Mouse (Mus musculus) forebrain, embryonic 10.5 days (tissue): ENCODE measurements around the gene Ptprb. TPM values are rescaled to one million over a fixed set of nuclear protein-coding genes. Genes with fewer than 3 reads are reported as not detected.

Source experiments
- DNase-seq: peaks from one replicate; pipeline ENCODE4 v3.0.0-alpha.2; 2017; ENCODE audit warnings: low spot score; ENCODE audit errors: extremely low spot score
- H3K27ac ChIP-seq: fragments of 300-500 bp; sonication (generic); 2 replicates; pipeline ENCODE4 v1.5.1; 2016; ENCODE audit warnings: mild to moderate bottlenecking
- H3K27me3 ChIP-seq: fragments of 300-500 bp; sonication (generic); 2 replicates; pipeline ENCODE4 v1.6.1; 2016; ENCODE audit warnings: mild to moderate bottlenecking; ENCODE audit not compliant: poor library complexity, severe bottlenecking
- H3K36me3 ChIP-seq: fragments of 300-500 bp; sonication (generic); replicated peaks from 2 replicates; pipeline ENCODE4 v1.6.1; 2016; ENCODE audit warnings: mild to moderate bottlenecking, moderate library complexity
- H3K4me1 ChIP-seq: fragments of 300-500 bp; sonication (generic); 2 replicates; pipeline ENCODE4 v1.6.1; 2016
- H3K4me3 ChIP-seq: fragments of 300-500 bp; sonication (generic); 2 replicates; pipeline ENCODE4 v1.5.1; 2016; ENCODE audit warnings: mild to moderate bottlenecking, moderate library complexity
- H3K9me3 ChIP-seq: fragments of 300-500 bp; sonication (generic); 2 replicates; pipeline ENCODE4 v1.6.1; 2016; ENCODE audit warnings: mild to moderate bottlenecking, moderate library complexity
- WGBS: fragments of 180-500 bp; shearing (Covaris S2); methylation state at CpG from one replicate; pipeline ENCODE4 v1.1.7; 2016; 5-methylcytosine and 5-hydroxymethylcytosine counted together
- polyA plus RNA-seq: library from polyadenylated mRNA; unstranded; fragments of >200 nt; fragmentation: Nextera tagmentation; extraction: Ambion mirVana; gene quantifications from 2 replicates; pipeline ENCODE4 v1.2.1, GENCODE M21; 2016

Gene Ptprb
- polyA plus RNA-seq, 1 experiment from 2014 or later, result 2.1 TPM

- Histone ChIP-seq H3K27me3 (no peaks in the 10 kb centered on the region), H3K4me3 (no peak overlapping the region), H3K27ac (no peak overlapping the region), H3K9me3 (0 out of 2 replicates have a peak, but pooled peaks cover 7% of the 10 kb centered on the region), H3K36me3 (no peaks in the 10 kb centered on the region), H3K4me1 (peaks cover 9% of the 10 kb centered on the region; the same call in 1 of the 2 replicates)
- 88% methylated on average over 6 of the region's 6 CpGs for WGBS
- DNase-seq, result no peak
Measured at GRCm38 (mm10) chr10:116420976-116421375, 145.7 kb downstream of the Ptprb start.

DNA sequence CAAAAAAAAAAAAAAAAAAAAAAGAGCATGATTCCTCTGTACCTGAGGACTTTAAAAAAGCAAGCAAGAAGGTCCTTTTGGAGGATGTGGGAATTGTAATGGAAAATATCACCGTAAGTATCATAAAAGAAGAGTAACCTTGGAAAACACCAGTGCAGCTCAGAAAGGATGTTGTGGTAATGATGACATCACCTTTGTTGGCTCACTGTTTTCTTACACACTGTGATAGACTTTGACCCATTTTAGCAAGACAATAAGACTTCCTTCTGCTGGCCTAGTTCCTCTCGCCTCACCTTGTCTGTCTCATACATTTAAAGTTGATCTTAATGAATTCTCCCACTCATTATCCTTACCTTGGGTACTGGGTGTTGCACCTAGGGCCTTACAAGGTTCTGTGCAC is 147.2 kb downstream of the Ptprb start:
- DNase-seq, result no peak
- peaks cover 2% of the 10 kb centered on the region for H3K36me3 ChIP-seq
- no peak overlapping the region for H3K27ac ChIP-seq
- WGBS, result 92% methylated on average over 2 of the region's 2 CpGs
- no peaks in the 10 kb centered on the region for H3K27me3 ChIP-seq
- no peaks in the 10 kb centered on the region; the same call in 1 of the 2 replicates for H3K4me1 ChIP-seq
- no peak overlapping the region for H3K4me3 ChIP-seq
- 0 out of 2 replicates have a peak, but pooled peaks cover 7% of the 10 kb centered on the region for H3K9me3 ChIP-seq

- 86% methylated on average over 6 of the region's 6 CpGs for WGBS
- H3K27ac ChIP-seq, result no peak overlapping the region
- H3K27me3 ChIP-seq, result no peaks in the 10 kb centered on the region
- peaks cover 7% of the 10 kb centered on the region; the same call in 1 of the 2 replicates for H3K9me3 ChIP-seq
- peaks cover 6% of the 10 kb centered on the region for H3K36me3 ChIP-seq
- H3K4me1 ChIP-seq, result no peaks in the 10 kb centered on the region; the same call in none of the 2 replicates
- no peak overlapping the region for H3K4me3 ChIP-seq
- no peak for DNase-seq
Measured at GRCm38 (mm10) chr10:116424921-116425320, 149.6 kb downstream of the Ptprb start.

- Histone ChIP-seq H3K4me1 (no peaks in the 10 kb centered on the region; the same call in 1 of the 2 replicates), H3K27ac (no peak overlapping the region), H3K4me3 (no peak overlapping the region), H3K36me3 (peaks cover 6% of the 10 kb centered on the region), H3K9me3 (peaks cover 7% of the 10 kb centered on the region; the same call in 1 of the 2 replicates), H3K27me3 (no peaks in the 10 kb centered on the region)
- 88% methylated on average over 7 of the region's 7 CpGs for WGBS
- DNase-seq, result no peak
Measured at GRCm38 (mm10) chr10:116426176-116426575, 150.9 kb downstream of the Ptprb start.

- Histone ChIP-seq H3K9me3 (peaks cover 7% of the 10 kb centered on the region; the same call in 1 of the 2 replicates), H3K4me3 (no peak overlapping the region), H3K4me1 (no peaks in the 10 kb centered on the region; the same call in 1 of the 2 replicates), H3K27ac (no peak overlapping the region), H3K27me3 (no peaks in the 10 kb centered on the region), H3K36me3 (peaks cover 6% of the 10 kb centered on the region)
- DNase-seq, result no peak
- 93% methylated on average over 26 of the region's 26 CpGs for WGBS
Measured at GRCm38 (mm10) chr10:116428026-116428780, 152.9 kb downstream of the Ptprb start.

DNA sequence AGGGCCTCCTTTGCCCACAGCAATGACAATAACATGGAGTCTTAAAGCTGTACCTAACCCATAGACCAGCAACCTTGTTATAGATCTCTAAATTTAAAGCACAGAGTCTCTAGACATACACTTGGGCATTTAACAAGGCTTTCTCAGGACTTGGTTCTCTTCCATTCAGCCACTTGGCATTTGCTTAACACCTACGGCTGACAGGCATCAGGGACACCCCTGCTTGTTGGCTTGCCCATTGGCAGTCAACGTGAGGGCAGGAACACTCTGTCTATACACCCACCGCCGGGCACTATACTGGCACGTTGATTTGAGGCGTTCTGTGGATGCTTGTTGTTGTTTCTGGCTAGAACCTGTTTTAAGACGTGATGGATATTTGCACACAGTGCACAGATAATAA is 157.1 kb downstream of the Ptprb start:
- 93% methylated on average over 7 of the region's 7 CpGs for WGBS
- no peaks in the 10 kb centered on the region; the same call in 1 of the 2 replicates for H3K4me1 ChIP-seq
- H3K36me3 ChIP-seq, result peaks cover 5% of the 10 kb centered on the region

DNA sequence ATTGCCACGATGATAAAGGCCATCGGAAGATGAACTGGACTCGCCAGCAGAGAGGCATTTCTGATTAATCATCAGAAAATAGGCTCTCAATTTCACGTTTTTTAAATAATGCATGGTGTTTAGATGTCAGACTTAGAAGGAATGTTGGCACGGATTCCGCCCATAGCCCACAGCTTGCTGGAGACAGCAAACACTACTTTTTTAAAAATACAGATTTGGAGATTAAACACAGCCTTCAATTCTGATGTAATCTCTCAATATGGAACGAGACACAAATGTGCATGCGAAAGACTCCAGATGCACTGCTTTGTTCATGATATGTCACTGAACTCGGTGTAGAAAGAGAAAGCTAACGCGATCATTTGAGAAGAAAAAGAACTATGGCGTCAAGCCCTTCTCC is 160.1 kb downstream of the Ptprb start:
- DNase-seq, result no peak
- H3K27ac ChIP-seq, result no peak overlapping the region
- no peaks in the 10 kb centered on the region for H3K27me3 ChIP-seq
- peaks cover 13% of the 10 kb centered on the region; the same call in 1 of the 2 replicates for H3K9me3 ChIP-seq
- H3K36me3 ChIP-seq, result peaks cover 8% of the 10 kb centered on the region
- H3K4me3 ChIP-seq, result no peak overlapping the region
- 93% methylated on average over 12 of the region's 12 CpGs for WGBS
- H3K4me1 ChIP-seq, result no peaks in the 10 kb centered on the region

More for the DNA sequence above, 157.1 kb downstream of the Ptprb start:
- Histone ChIP-seq H3K9me3 (no peaks in the 10 kb centered on the region; the same call in 1 of the 2 replicates), H3K27ac (no peak overlapping the region), H3K27me3 (no peaks in the 10 kb centered on the region), H3K4me3 (no peak overlapping the region)
- no peak for DNase-seq

Other genes with a start within 250 kb of the Ptprb start
- gene 4933416C03Rik, start 161.6 kb upstream of the Ptprb start, polyA plus RNA-seq, result not detected in 2 replicates
- gene Kcnmb4, start 198.4 kb downstream of the Ptprb start, polyA plus RNA-seq, result 6.5 and 6.8 TPM in 2 replicates